Mouse (Mus musculus) embryonic stem cell, embryonic (primary cell): Measurements from ENCODE around the gene Gm20696.

ENCODE experiments used
- CTCF ChIA-PET, 4 experiments: fragments of 300-600 bp in 2 of 4; fragments of 350-600 bp in 2 of 4; sonication (Branson Sonifier 250); formaldehyde crosslinking; loops; one replicate each; lab custom pipeline; 2022; ENCODE audit warnings: inconsistent platforms in 2 of 4; lab: Charles Lee
- POLR2A ChIA-PET, 4 experiments: fragments of 300-600 bp in 2 of 4; fragments of 350-600 bp in 2 of 4; sonication (Branson Sonifier 250); formaldehyde crosslinking; loops; one replicate each; lab custom pipeline; 2022; ENCODE audit warnings: antibody characterized with exemption in 4 of 4, inconsistent platforms in 1 of 4; lab: Charles Lee

The Gm20696 gene

GRCm38 (mm10) chr6:99666318-99667171 is at the start of gene Gm20696, which contains the start of gene Eif4e3:
Gene Gm20696 (minus strand): TSS chr6:99666797.
Gene Eif4e3 (minus strand): TSS chr6:99666771.
- ChIA-PET CTCF (interaction anchor here in 3 of 4 experiments (0.6 to 1.6 kb wide), 5 partner anchors 18 to 313 kb away, joined by 3 to 5 read pairs (median 3); partner anchors contain the start of gene Gpr27 (in 1 of the 3)), POLR2A (interaction anchor here in 2 of 4 experiments (0.6 to 1.1 kb wide), 3 partner anchors 18 to 151 kb away, joined by 3 read pairs; no protein-coding TSS in a partner anchor)

- POLR2A ChIA-PET: interaction anchor here in 2 of 4 experiments (0.6 kb wide), 2 partner anchors 24 to 1661 kb away, joined by 3 read pairs; no protein-coding TSS in a partner anchor
- CTCF ChIA-PET: interaction anchor here (0.5 to 1.0 kb wide), 6 partner anchors 27 to 1539 kb away, joined by 3 to 5 read pairs (median 4); no protein-coding TSS in a partner anchor
These were observed 49.3 kb upstream of the Gm20696 start for GRCm38 (mm10) chr6:99715913-99716312.

GRCm38 (mm10) chr6:99715191-99715590 is 48.6 kb upstream of the Gm20696 start:
- ChIA-PET POLR2A (interaction anchor here in 2 of 4 experiments (0.6 kb wide), 3 partner anchors 23 to 133 kb away, joined by 3 to 4 read pairs (median 3); no protein-coding TSS in a partner anchor), CTCF (interaction anchor here in 3 of 4 experiments (0.5 to 1.0 kb wide), 5 partner anchors 26 to 512 kb away, joined by 3 to 5 read pairs (median 3); no protein-coding TSS in a partner anchor)

GRCm38 (mm10) chr6:99713256-99713655 is 46.7 kb upstream of the Gm20696 start:
- POLR2A ChIA-PET: no interaction called here
- CTCF ChIA-PET: interaction anchor here in 1 of 4 experiments (0.6 kb wide), 2 partner anchors 41 to 352 kb away, joined by 3 read pairs; no protein-coding TSS in a partner anchor

- ChIA-PET CTCF (interaction anchor here in 1 of 4 experiments (0.6 to 0.7 kb wide), 3 partner anchors 8 to 301 kb away, joined by 3 read pairs; no protein-coding TSS in a partner anchor), POLR2A (interaction anchor here in 2 of 4 experiments (0.5 to 1.0 kb wide), 2 partner anchors 15 to 566 kb away, joined by 3 read pairs; no protein-coding TSS in a partner anchor)
These were observed 45.0 kb upstream of the Gm20696 start for GRCm38 (mm10) chr6:99711576-99712101.

GRCm38 (mm10) chr6:99700484-99700883 is 33.9 kb upstream of the Gm20696 start:
- CTCF ChIA-PET: no interaction called here
- POLR2A ChIA-PET: no interaction called here

- CTCF ChIA-PET: interaction anchor here in 1 of 4 experiments (0.5 kb wide), 1 partner anchor 26 kb away, joined by 3 read pairs; the partner anchor contains the start of genes Eif4e3 and Gm20696
- POLR2A ChIA-PET: interaction anchor here (0.6 to 1.0 kb wide), 4 partner anchors 107 to 1140 kb away, joined by 3 to 4 read pairs (median 4); partner anchors contain the start of gene Ppp4r2 (in 1 of the 4)
These were observed 26.6 kb upstream of the Gm20696 start for GRCm38 (mm10) chr6:99692916-99693841.

GRCm38 (mm10) chr6:99692206-99692915 is 25.8 kb upstream of the Gm20696 start, which contains the start of gene Gpr27:
Gene Gpr27 (plus strand): TSS chr6:99692679.
- POLR2A ChIA-PET: interaction anchor here in 2 of 4 experiments (0.5 to 1.0 kb wide), 3 partner anchors 23 to 1141 kb away, joined by 3 to 4 read pairs (median 3); partner anchors contain the start of gene Ppp4r2 (in 1 of the 2)
- CTCF ChIA-PET: interaction anchor here in 2 of 4 experiments (0.5 to 0.7 kb wide), 2 partner anchors 8 to 26 kb away, joined by 3 read pairs; partner anchors contain the start of genes Eif4e3 (in 1 of the 2) and Gm20696 (in 1 of the 2)

GRCm38 (mm10) chr6:99691666-99692205 is 25.1 kb upstream of the Gm20696 start:
- ChIA-PET CTCF (interaction anchor here in 1 of 4 experiments (0.7 kb wide), 1 partner anchor 8 kb away, joined by 3 read pairs; no protein-coding TSS in a partner anchor), POLR2A (interaction anchor here in 2 of 4 experiments (0.5 to 1.0 kb wide), 3 partner anchors 24 to 1141 kb away, joined by 3 to 4 read pairs (median 3); partner anchors contain the start of gene Ppp4r2 (in 1 of the 2))

GRCm38 (mm10) chr6:99688513-99688912 is 21.9 kb upstream of the Gm20696 start:
- ChIA-PET CTCF (interaction anchor here in 1 of 4 experiments (0.6 kb wide), 1 partner anchor 27 kb away, joined by 4 read pairs; no protein-coding TSS in a partner anchor), POLR2A (no interaction called here)

GRCm38 (mm10) chr6:99684899-99685298 is 18.3 kb upstream of the Gm20696 start:
- CTCF ChIA-PET: interaction anchor here (0.5 to 2.6 kb wide), 29 partner anchors 11 to 1301 kb away, joined by 3 to 19 read pairs (median 3); partner anchors contain the start of genes Eif4e3 (in 2 of the 4) and Gm20696 (in 2 of the 4)
- POLR2A ChIA-PET: interaction anchor here in 1 of 4 experiments (0.6 to 1.4 kb wide), 2 partner anchors 19 to 1025 kb away, joined by 3 read pairs; no protein-coding TSS in a partner anchor

- CTCF ChIA-PET: interaction anchor here (0.6 to 2.6 kb wide), 15 partner anchors 8 to 140 kb away, joined by 3 to 19 read pairs (median 4); partner anchors contain the start of genes Eif4e3 (in 1 of the 4) and Gm20696 (in 1 of the 4)
- POLR2A ChIA-PET: interaction anchor here in 1 of 4 experiments (1.4 kb wide), 1 partner anchor 18 kb away, joined by 3 read pairs; no protein-coding TSS in a partner anchor
These were observed 17.4 kb upstream of the Gm20696 start for GRCm38 (mm10) chr6:99683974-99684373.

GRCm38 (mm10) chr6:99678108-99678507 is 11.5 kb upstream of the Gm20696 start:
- CTCF ChIA-PET: no interaction called here
- POLR2A ChIA-PET: no interaction called here

- CTCF ChIA-PET: no interaction called here
- POLR2A ChIA-PET: no interaction called here
These were observed 10.7 kb upstream of the Gm20696 start for GRCm38 (mm10) chr6:99677325-99677724.

- ChIA-PET POLR2A (no interaction called here), CTCF (no interaction called here)
These were observed 7.9 kb upstream of the Gm20696 start for GRCm38 (mm10) chr6:99674482-99674881.

- ChIA-PET CTCF (interaction anchor here in 2 of 4 experiments (0.6 to 1.2 kb wide), 3 partner anchors 12 to 729 kb away, joined by 3 to 5 read pairs (median 4); no protein-coding TSS in a partner anchor), POLR2A (no interaction called here)
These were observed 5.2 kb upstream of the Gm20696 start for GRCm38 (mm10) chr6:99671768-99672167.
